Mouse (Mus musculus) kidney, postnatal 0 days (tissue): ENCODE data around the gene Lhfpl4. TPM values are rescaled to one million over a fixed set of nuclear protein-coding genes. Genes with fewer than 3 reads are reported as not detected.
A peak's percentile ranks its signal among the peaks of the same experiment; 100 is the strongest.

Source experiments
- ATAC-seq: fragments of 200-750 bp; cut with Nextera tagmentation; replicated peaks from 2 replicates; pipeline ENCODE4 v1.8.0; 2017; ENCODE audit warnings: low read depth, moderate number of reproducible peaks, moderate TSS enrichment, moderate library complexity; ENCODE audit not compliant: low FRiP score
- DNase-seq: peaks from one replicate; pipeline ENCODE4 v3.0.0-alpha.2; 2016; ENCODE audit warnings: low spot score
- H3K27ac ChIP-seq: fragments of 300-500 bp; sonication (generic); 2 replicates; pipeline ENCODE4 v1.5.1; 2014; ENCODE audit warnings: mild to moderate bottlenecking
- H3K27me3 ChIP-seq: fragments of 300-500 bp; sonication (generic); 2 replicates; pipeline ENCODE4 v1.6.1; 2014; ENCODE audit warnings: low read length, mixed read lengths; ENCODE audit not compliant: insufficient read depth
- H3K36me3 ChIP-seq: fragments of 300-500 bp; sonication (generic); 2 replicates; pipeline ENCODE4 v1.6.1; 2014; ENCODE audit warnings: low read length, mixed read lengths; ENCODE audit not compliant: insufficient read depth
- H3K4me1 ChIP-seq: fragments of 300-500 bp; sonication (generic); replicated peaks from 2 replicates; pipeline ENCODE4 v1.6.1; 2014; ENCODE audit warnings: antibody characterized with exemption, low read length, mixed read lengths; ENCODE audit not compliant: insufficient read depth
- H3K4me2 ChIP-seq: fragments of 300-500 bp; sonication (generic); 2 replicates; pipeline ENCODE4 v1.6.1; 2014; ENCODE audit warnings: mild to moderate bottlenecking, low read length, moderate library complexity, mixed read lengths
- H3K4me3 ChIP-seq: fragments of 300-500 bp; sonication (generic); replicated peaks from 2 replicates; pipeline ENCODE4 v1.5.1; 2014; ENCODE audit warnings: low read depth, low read length
- H3K9ac ChIP-seq: fragments of 300-500 bp; sonication (generic); 2 replicates; pipeline ENCODE4 v1.6.1; 2014; ENCODE audit warnings: low read depth, low read length
- H3K9me3 ChIP-seq: fragments of 300-500 bp; sonication (generic); replicated peaks from 2 replicates; pipeline ENCODE4 v1.6.1; 2016; ENCODE audit warnings: low read length, inconsistent platforms, mixed read lengths
- CTCF ChIP-seq: IDR thresholded peaks from 2 replicates; pipeline ENCODE4 v1.5.1; 2016; ENCODE audit warnings: antibody characterized with exemption, low read depth, mild to moderate bottlenecking, moderate library complexity
- WGBS: fragments of 180-500 bp; shearing (Covaris S2); extraction: QIAGEN DNeasy Blood & Tissue Kit; methylation state at CpG from one replicate; pipeline ENCODE4 v1.1.7; 2014; 5-methylcytosine and 5-hydroxymethylcytosine counted together
- polyA plus RNA-seq: library from polyadenylated mRNA; unstranded; fragments of >200 nt; fragmentation: Nextera tagmentation; extraction: Ambion mirVana; gene quantifications from 2 replicates; pipeline ENCODE4 v1.2.1, GENCODE M21; 2015

The Lhfpl4 gene
- polyA plus RNA-seq, 1 experiment from 2014 or later = 0.20 TPM

DNA sequence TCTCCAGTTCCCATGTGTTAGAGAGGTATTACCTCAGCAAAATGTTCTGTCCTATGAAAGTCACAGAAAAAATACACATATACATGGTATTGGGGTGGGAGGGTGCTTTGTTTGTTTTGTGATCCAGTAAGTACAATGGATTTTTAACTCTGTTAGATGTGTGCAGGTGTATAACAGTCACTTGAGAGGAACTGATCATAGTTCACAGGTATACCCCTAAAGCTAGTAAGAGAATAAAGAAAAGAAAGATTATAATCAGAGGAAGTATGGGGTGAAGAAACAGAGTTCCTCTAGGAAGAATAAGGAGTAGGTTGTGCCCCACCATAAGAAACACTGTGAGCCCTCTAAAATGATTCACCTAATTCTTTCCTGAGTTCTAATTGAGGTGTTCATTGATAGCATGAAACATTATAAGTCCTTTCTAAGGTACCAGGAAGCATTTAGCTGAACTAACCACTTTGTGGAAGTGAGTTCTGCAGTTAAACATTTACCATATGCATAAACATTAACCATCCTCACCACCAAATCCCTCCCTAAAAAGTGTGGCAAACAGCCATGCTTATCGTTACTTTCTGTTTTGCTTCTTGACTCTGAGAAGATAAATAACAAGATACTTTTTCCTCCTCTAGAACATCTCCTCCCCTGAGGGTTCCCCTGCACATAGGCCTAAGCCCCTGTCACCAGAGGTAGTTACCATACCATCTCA is 53.6 kb downstream of the Lhfpl4 start:
- Histone ChIP-seq H3K4me2 (peak overlapping the region; percentile 37; the same call in 1 of the 2 replicates), H3K4me3 (no peak overlapping the region), H3K9me3 (no peaks in the 10 kb centered on the region), H3K36me3 (peaks cover 49% of the 10 kb centered on the region), H3K27ac (peak overlapping the region; percentile 54), H3K4me1 (no peaks in the 10 kb centered on the region; the same call in 1 of the 2 replicates), H3K9ac (no peak overlapping the region), H3K27me3 (no peaks in the 10 kb centered on the region)
- WGBS = 33% methylated on average over 1 of the region's 1 CpGs
- ATAC-seq (no peak), DNase-seq (peak; percentile 18)
- no peak for TF ChIP-seq CTCF

DNA sequence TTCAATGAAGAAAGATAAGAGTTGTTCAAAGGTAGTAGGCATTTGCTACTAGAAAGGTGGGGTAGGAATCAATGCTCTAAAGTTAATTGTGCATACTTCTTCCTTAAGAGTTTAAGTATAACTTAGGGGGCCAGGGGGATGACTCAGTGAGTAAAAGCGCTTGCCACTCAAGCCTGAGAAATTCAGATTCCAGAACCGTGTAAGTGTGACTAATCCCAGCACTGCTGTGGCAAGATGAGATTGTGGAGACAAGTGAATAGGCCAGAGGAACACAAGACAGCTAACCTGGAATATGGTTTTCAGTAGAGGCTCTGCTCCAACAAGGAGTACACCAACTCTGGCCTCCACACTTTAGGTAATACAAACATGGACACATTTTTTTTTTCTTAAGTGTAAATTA is 61.8 kb downstream of the Lhfpl4 start:
- no peak for DNase-seq
- ATAC-seq = no peak
- H3K4me1 ChIP-seq = no peaks in the 10 kb centered on the region
- H3K36me3 ChIP-seq = peaks cover 38% of the 10 kb centered on the region
- WGBS = 65% methylated on average over 2 of the region's 2 CpGs
- no peaks in the 10 kb centered on the region for H3K27me3 ChIP-seq
- no peak overlapping the region for H3K4me2 ChIP-seq
- H3K9ac ChIP-seq = no peak overlapping the region
- H3K4me3 ChIP-seq = no peak overlapping the region
- H3K27ac ChIP-seq = no peak overlapping the region
- H3K9me3 ChIP-seq = no peaks in the 10 kb centered on the region
- no peak for TF ChIP-seq CTCF

DNA sequence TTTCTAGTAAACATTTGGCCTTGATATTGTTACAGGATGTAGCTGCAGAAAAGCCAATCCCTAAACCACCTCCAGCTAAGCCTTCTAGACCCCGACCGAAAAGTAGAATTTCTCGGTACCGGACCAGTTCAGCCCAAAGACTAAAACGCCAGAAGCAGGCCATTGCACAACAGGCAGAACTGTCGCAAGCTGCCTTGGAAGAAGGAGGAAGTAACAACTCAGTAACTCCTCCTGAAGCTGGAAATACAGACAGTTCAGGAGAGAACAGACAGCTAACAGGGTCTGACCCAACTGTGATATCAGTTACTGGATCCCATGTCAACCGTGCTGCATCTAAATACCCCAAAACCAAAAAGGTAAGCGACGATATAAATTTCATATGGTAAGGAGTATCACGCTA is 74.4 kb downstream of the Lhfpl4 start:
- peaks cover 72% of the 10 kb centered on the region for H3K36me3 ChIP-seq

More for the DNA sequence above, 74.4 kb downstream of the Lhfpl4 start:
- Histone ChIP-seq H3K27me3 (no peaks in the 10 kb centered on the region), H3K9me3 (no peaks in the 10 kb centered on the region), H3K9ac (no peak overlapping the region), H3K4me1 (no peaks in the 10 kb centered on the region), H3K4me2 (no peak overlapping the region), H3K4me3 (no peak overlapping the region), H3K27ac (no peak overlapping the region)
- ATAC-seq (no peak), DNase-seq (no peak)
- TF ChIP-seq CTCF = no peak
- 93% methylated on average over 10 of the region's 10 CpGs for WGBS

Other genes with a start within 250 kb of the Lhfpl4 start
- gene Srgap3, start 248.1 kb downstream of the Lhfpl4 start, polyA plus RNA-seq = 2.1 and 2.3 TPM in 2 replicates
- 41.5 and 42.1 TPM in 2 replicates for gene Thumpd3, start 149.2 kb downstream of the Lhfpl4 start, polyA plus RNA-seq
- gene Setd5, start 118.0 kb downstream of the Lhfpl4 start, polyA plus RNA-seq = 46.4 and 50.3 TPM in 2 replicates
- 30.5 and 33.7 TPM in 2 replicates for gene Mtmr14, start 42.5 kb upstream of the Lhfpl4 start, polyA plus RNA-seq
- not detected in 2 replicates for gene Cpne9, start 86.9 kb upstream of the Lhfpl4 start, polyA plus RNA-seq
- gene Brpf1, start 111.8 kb upstream of the Lhfpl4 start, polyA plus RNA-seq = 12.2 and 12.5 TPM in 2 replicates
- 14.0 TPM in 2 replicates for gene Ogg1, start 131.6 kb upstream of the Lhfpl4 start, polyA plus RNA-seq
- 90.6 and 99.7 TPM in 2 replicates for gene Camk1, start 148.6 kb upstream of the Lhfpl4 start, polyA plus RNA-seq
- 37.9 and 39.9 TPM in 2 replicates for gene Tada3, start 182.5 kb upstream of the Lhfpl4 start, polyA plus RNA-seq
- 375 and 420 TPM in 2 replicates for gene Arpc4, start 182.7 kb upstream of the Lhfpl4 start, polyA plus RNA-seq
- gene Ttll3, start 193.9 kb upstream of the Lhfpl4 start, polyA plus RNA-seq = 1.5 and 2.0 TPM in 2 replicates
- 24.4 and 30.5 TPM in 2 replicates for gene Rpusd3, start 224.0 kb upstream of the Lhfpl4 start, polyA plus RNA-seq
- 0.17 and 0.23 TPM in 2 replicates for gene Cidec, start 240.4 kb upstream of the Lhfpl4 start, polyA plus RNA-seq
- gene Jagn1, start 247.2 kb upstream of the Lhfpl4 start, polyA plus RNA-seq = 111 and 114 TPM in 2 replicates